Mouse (Mus musculus): Measurements from ENCODE around the gene Fam126a. TPM values are rescaled to one million over a fixed set of nuclear protein-coding genes. Genes with fewer than 3 reads are reported as not detected.

Fam126a gene
- polyA plus RNA-seq, 1 experiment from 2014 or later = 49.0 TPM

DNA sequence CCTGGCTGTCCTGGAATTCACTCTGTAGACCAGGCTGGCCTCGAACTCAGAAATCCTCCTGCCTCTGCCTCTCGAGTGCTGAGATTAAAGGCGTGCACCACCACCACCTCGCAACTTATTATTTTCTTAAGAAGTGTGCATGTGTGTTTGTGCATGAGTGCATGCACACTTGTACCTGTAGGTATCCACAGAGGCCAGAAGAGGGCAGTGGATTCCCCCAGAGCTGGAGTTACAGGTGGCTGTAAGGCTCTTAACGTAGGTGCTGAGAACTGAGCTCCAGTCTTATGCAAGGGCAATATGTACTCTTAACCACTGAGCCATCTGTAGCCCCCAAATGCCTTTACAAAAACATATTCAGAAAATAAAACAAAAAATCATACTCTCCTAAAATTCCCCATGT, 77.4 kb downstream of the Fam126a start:
- Histone ChIP-seq H3K9ac (replicated peaks; ENCODE audit: low read length) (no peak overlapping the region), H3K4me2 (ENCODE audit: low read length) (no peak overlapping the region), H3K4me1 (ENCODE audit: control insufficient read depth, insufficient read depth, low read length) (no peaks in the 10 kb centered on the region), H3K9me3 (ENCODE audit: control insufficient read depth, low read length) (no peaks in the 10 kb centered on the region), H3K4me3 (replicated peaks; ENCODE audit: low read depth, low read length) (no peak overlapping the region), H3K27ac (replicated peaks; ENCODE audit: low read depth, low read length) (no peak overlapping the region), H3K36me3 (ENCODE audit: control insufficient read depth, insufficient read depth, low read length) (no peaks in the 10 kb centered on the region), H3K27me3 (ENCODE audit: control insufficient read depth, insufficient read depth, low read length) (no peaks in the 10 kb centered on the region)
- WGBS = 95% methylated on average over 5 of the region's 5 CpGs
- DNase-seq (no peak), ATAC-seq (ENCODE audit: low FRiP score, low TSS enrichment) (no peak)

DNA sequence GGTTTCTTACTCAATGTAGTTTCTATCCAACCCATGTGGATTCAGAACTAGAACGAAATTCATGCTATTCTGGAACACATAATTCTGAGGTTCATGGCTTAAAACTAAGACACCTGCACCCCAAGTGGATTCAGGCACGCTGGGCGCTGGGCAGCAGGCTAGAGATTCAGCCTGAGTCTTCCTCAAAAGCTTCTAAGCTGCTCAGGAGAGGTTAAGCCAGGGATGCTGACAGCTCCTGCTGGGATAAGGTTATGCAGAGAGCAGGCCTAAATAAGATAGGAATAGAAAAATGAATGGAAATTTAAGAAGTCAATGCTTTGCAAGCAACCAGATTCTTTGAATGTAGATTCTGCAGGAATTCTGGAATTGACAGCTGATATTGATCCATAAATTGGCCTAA, 82.4 kb downstream of the Fam126a start:
- Histone ChIP-seq H3K9me3 (ENCODE audit: control insufficient read depth, low read length) (no peaks in the 10 kb centered on the region), H3K4me3 (replicated peaks; ENCODE audit: low read depth, low read length) (no peak overlapping the region), H3K27me3 (ENCODE audit: control insufficient read depth, insufficient read depth, low read length) (no peaks in the 10 kb centered on the region), H3K9ac (replicated peaks; ENCODE audit: low read length) (no peak overlapping the region), H3K27ac (replicated peaks; ENCODE audit: low read depth, low read length) (no peak overlapping the region), H3K4me2 (ENCODE audit: low read length) (no peak overlapping the region), H3K4me1 (ENCODE audit: control insufficient read depth, insufficient read depth, low read length) (no peaks in the 10 kb centered on the region), H3K36me3 (ENCODE audit: control insufficient read depth, insufficient read depth, low read length) (no peaks in the 10 kb centered on the region)
- ATAC-seq (ENCODE audit: low FRiP score, low TSS enrichment) (no peak), DNase-seq (no peak)
- 16% methylated on average over 3 of the region's 3 CpGs for WGBS

DNA sequence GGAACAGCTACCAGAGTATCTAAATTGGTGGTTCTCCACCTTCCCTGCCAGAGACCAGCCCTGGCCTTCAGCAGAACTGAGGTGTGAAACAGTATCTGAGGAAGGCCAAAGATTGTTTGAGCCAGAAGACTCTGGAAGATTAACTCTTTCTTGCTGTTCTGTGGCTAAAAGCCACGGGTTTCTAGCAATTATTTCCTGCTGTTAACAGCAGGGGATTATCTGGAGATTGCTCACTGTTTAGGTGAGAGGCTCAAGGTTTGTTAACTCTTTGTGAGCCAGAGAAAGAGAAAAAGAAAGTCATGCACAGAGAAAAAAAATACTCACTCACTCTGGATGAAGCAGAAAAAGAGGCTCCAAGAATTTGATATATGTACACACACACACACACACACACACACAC, 85.4 kb downstream of the Fam126a start:
- no peaks in the 10 kb centered on the region for H3K27me3 ChIP-seq (ENCODE audit: control insufficient read depth, insufficient read depth, low read length)
- DNase-seq (no peak), ATAC-seq (ENCODE audit: low FRiP score, low TSS enrichment) (no peak)

DNA sequence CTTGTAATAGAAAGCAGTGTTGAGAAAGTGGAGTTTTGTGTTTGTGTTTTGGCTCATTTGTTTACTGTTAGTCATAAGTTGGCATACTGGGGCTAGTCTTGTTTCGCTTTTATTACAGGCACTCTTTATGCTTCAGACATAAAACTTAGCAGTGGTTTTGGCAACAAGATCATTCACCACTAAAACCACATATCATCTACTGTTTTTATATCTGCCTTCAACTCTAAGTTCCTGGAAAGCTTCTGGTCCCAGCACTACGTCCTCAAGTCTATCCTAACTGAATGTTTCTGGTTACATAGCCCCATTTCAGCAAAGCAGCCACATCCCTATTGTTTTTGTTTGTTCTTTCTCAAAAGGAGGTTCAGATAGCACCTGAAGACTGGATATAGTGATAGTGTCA, 87.0 kb downstream of the Fam126a start:
- Histone ChIP-seq H3K27me3 (ENCODE audit: control insufficient read depth, insufficient read depth, low read length) (no peaks in the 10 kb centered on the region), H3K36me3 (ENCODE audit: control insufficient read depth, insufficient read depth, low read length) (no peaks in the 10 kb centered on the region), H3K4me3 (replicated peaks; ENCODE audit: low read depth, low read length) (no peak overlapping the region), H3K4me1 (ENCODE audit: control insufficient read depth, insufficient read depth, low read length) (no peaks in the 10 kb centered on the region), H3K27ac (replicated peaks; ENCODE audit: low read depth, low read length) (no peak overlapping the region), H3K9me3 (ENCODE audit: control insufficient read depth, low read length) (no peaks in the 10 kb centered on the region), H3K9ac (replicated peaks; ENCODE audit: low read length) (no peak overlapping the region), H3K4me2 (ENCODE audit: low read length) (no peak overlapping the region)
- no peak for ATAC-seq (ENCODE audit: low FRiP score, low TSS enrichment)
- WGBS = 89% methylated on average over 2 of the region's 2 CpGs
- DNase-seq = no peak

More for the DNA sequence above, 85.4 kb downstream of the Fam126a start:
- no peaks in the 10 kb centered on the region for H3K9me3 ChIP-seq (ENCODE audit: control insufficient read depth, low read length)
- no peak overlapping the region for H3K4me3 ChIP-seq (replicated peaks; ENCODE audit: low read depth, low read length)
- H3K4me2 ChIP-seq (ENCODE audit: low read length) = no peak overlapping the region
- H3K9ac ChIP-seq (replicated peaks; ENCODE audit: low read length) = no peak overlapping the region
- H3K27ac ChIP-seq (replicated peaks; ENCODE audit: low read depth, low read length) = no peak overlapping the region
- no peaks in the 10 kb centered on the region for H3K4me1 ChIP-seq (ENCODE audit: control insufficient read depth, insufficient read depth, low read length)
- WGBS = 4% methylated on average over 1 of the region's 1 CpGs
- H3K36me3 ChIP-seq (ENCODE audit: control insufficient read depth, insufficient read depth, low read length) = no peaks in the 10 kb centered on the region

DNA sequence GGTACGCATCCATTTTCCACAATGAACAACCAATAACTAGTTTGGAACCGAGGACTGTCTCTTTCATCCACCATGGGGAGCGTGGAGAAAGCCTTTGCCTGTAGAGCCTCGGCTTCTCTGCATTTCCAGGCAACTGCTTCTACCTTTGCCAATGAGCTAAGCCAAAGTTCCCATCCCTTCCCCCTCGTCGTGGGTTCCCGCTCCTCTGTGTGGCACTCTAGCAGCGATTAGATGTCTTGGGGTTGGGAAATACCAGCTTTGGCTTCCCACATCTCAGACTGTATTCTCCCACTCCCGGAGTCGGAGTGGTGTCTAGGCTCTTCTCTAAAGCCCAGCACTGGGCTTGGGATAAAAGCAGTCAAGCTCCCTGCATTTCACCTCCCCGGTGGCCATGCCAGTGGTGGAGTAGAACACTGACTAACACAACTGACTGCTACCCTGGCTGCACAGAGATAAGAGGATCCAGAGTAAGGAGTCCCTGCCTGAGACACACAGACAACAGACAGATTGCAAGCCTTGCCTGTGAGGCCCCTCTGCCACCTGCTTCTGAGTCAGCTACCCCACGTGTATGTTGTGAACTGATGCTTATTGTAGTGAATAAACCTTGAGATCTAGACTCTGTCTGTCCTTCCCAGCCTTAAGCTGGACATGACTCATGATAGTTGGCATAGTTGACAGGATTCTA, 106.9 kb downstream of the Fam126a start:
- Histone ChIP-seq H3K27ac (replicated peaks; ENCODE audit: low read depth, low read length) (no peak overlapping the region), H3K4me2 (ENCODE audit: low read length) (no peak overlapping the region), H3K36me3 (ENCODE audit: control insufficient read depth, insufficient read depth, low read length) (no peaks in the 10 kb centered on the region), H3K9ac (replicated peaks; ENCODE audit: low read length) (no peak overlapping the region), H3K4me3 (replicated peaks; ENCODE audit: low read depth, low read length) (no peak overlapping the region), H3K27me3 (ENCODE audit: control insufficient read depth, insufficient read depth, low read length) (no peaks in the 10 kb centered on the region), H3K4me1 (ENCODE audit: control insufficient read depth, insufficient read depth, low read length) (0 out of 2 replicates have a peak, but pooled peaks cover 5% of the 10 kb centered on the region), H3K9me3 (ENCODE audit: control insufficient read depth, low read length) (no peaks in the 10 kb centered on the region)
- no peak for ATAC-seq (ENCODE audit: low FRiP score, low TSS enrichment)
- no peak for DNase-seq
- 80% methylated on average over 12 of the region's 12 CpGs for WGBS

DNA sequence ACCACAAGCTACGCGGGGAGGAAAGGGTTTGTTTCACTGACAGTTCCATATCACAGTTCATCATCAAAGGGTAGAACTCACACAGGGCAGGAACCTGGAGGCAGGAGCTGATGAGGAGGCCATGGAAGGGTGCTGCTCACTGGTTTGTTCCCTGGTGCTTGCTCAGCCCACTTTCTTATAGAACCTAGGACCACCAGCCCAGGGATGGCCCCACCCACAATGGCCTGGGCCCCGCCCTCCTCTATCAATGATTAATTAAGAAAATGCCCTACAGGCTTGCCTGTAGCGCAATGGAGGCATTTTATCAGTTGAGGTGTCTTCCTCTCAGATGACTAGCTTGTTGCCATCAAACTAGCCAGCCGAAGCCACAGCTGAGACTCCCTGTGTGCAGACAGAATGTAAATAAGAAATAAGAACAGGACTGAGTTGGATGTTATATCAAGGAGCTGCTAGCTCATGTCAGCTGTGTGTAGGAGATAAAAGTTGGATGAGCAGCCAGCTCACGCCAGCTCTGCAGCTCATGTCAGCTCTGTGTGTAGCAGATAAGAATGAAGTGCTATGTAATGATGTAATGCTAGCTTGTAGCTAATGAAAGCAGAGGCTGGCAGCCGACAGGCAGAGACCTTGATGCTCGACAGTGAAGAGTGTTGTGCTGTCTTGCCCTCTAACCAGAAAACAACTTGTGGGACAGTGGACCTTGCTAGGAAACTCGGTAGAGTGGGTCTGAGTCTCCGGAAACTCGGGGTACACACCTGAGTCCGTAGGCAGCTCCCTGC, 107.8 kb downstream of the Fam126a start:
- Histone ChIP-seq H3K36me3 (ENCODE audit: control insufficient read depth, insufficient read depth, low read length) (no peaks in the 10 kb centered on the region), H3K27me3 (ENCODE audit: control insufficient read depth, insufficient read depth, low read length) (no peaks in the 10 kb centered on the region), H3K4me1 (ENCODE audit: control insufficient read depth, insufficient read depth, low read length) (0 out of 2 replicates have a peak, but pooled peaks cover 5% of the 10 kb centered on the region), H3K9me3 (ENCODE audit: control insufficient read depth, low read length) (no peaks in the 10 kb centered on the region), H3K4me3 (replicated peaks; ENCODE audit: low read depth, low read length) (no peak overlapping the region), H3K27ac (replicated peaks; ENCODE audit: low read depth, low read length) (no peak overlapping the region), H3K4me2 (ENCODE audit: low read length) (no peak overlapping the region), H3K9ac (replicated peaks; ENCODE audit: low read length) (no peak overlapping the region)
- DNase-seq (peak; percentile 30), ATAC-seq (ENCODE audit: low FRiP score, low TSS enrichment) (peak; percentile 55; the same call in 1 of the 2 replicates)
- 78% methylated on average over 12 of the region's 12 CpGs for WGBS

DNA sequence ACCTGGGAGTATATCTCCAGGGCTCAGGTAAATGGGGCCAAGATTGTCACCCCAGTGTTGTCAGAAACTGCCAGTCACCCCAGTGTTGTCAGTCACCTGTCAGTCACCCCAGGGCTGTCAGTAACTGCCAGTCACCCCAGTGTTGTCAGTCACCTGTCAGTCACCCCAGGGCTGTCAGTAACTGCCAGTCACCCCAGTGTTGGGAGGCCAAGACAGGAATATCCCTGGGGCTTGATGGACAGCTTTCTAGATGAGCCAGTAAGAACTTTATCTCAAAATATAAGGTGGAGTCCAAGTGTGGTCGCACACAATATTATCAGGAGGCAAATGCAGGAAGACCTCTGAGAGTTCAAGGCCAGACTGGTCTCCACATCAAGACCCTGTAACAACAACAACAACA, 109.2 kb downstream of the Fam126a start:
- Histone ChIP-seq H3K27me3 (ENCODE audit: control insufficient read depth, insufficient read depth, low read length) (no peaks in the 10 kb centered on the region), H3K36me3 (ENCODE audit: control insufficient read depth, insufficient read depth, low read length) (no peaks in the 10 kb centered on the region), H3K4me3 (replicated peaks; ENCODE audit: low read depth, low read length) (no peak overlapping the region), H3K9ac (replicated peaks; ENCODE audit: low read length) (no peak overlapping the region), H3K27ac (replicated peaks; ENCODE audit: low read depth, low read length) (no peak overlapping the region), H3K4me2 (ENCODE audit: low read length) (no peak overlapping the region), H3K9me3 (ENCODE audit: control insufficient read depth, low read length) (no peaks in the 10 kb centered on the region), H3K4me1 (ENCODE audit: control insufficient read depth, insufficient read depth, low read length) (0 out of 2 replicates have a peak, but pooled peaks cover 5% of the 10 kb centered on the region)
- no peak for DNase-seq
- ATAC-seq (ENCODE audit: low FRiP score, low TSS enrichment) = no peak
- 95% methylated on average over 1 of the region's 1 CpGs for WGBS

DNA sequence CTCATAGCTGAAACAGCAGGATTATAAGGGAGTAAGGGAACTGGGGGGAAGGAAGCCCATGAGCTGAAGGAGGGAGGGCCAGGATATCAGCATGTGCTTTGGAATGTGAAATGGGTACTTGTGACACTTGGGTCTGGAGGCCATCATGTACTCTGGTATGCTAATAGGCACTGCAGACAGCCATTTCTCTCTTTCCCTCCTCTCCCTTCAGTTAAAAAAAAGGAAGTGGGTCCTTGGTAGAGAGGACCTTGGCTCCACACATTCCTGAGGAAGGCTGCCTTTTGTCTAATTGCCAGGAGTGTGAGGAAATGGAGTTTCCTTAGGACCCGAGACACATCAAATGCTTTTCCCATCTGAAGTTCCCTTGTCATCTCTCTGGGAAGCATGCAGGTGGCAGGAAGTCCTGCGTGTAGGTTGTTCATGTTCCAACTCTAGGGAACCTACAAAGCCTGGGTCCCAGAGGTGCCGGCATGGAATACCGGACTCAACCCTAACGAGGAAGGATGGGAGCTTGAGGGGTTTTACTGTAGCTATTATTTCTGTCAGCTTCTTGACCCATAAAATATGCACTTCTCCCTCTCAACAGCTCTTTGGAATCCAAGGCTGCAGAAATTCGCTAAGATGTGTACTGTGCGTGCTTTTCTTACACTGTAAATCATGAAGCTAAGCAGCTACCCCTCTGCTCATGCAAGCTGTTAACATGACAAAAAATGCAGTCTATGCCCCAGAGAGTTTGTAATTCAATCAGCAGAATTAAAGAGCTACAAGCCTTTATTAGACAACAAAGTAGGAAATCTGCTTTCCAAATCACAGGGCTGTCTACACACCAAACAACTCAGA, 110.4 kb downstream of the Fam126a start:
- no peak for ATAC-seq (ENCODE audit: low FRiP score, low TSS enrichment)
- peak; percentile 25 for DNase-seq

More for the DNA sequence above, 110.4 kb downstream of the Fam126a start:
- Histone ChIP-seq H3K4me2 (ENCODE audit: low read length) (no peak overlapping the region), H3K36me3 (ENCODE audit: control insufficient read depth, insufficient read depth, low read length) (no peaks in the 10 kb centered on the region), H3K4me1 (ENCODE audit: control insufficient read depth, insufficient read depth, low read length) (0 out of 2 replicates have a peak, but pooled peaks cover 5% of the 10 kb centered on the region), H3K4me3 (replicated peaks; ENCODE audit: low read depth, low read length) (no peak overlapping the region), H3K27ac (replicated peaks; ENCODE audit: low read depth, low read length) (no peak overlapping the region), H3K27me3 (ENCODE audit: control insufficient read depth, insufficient read depth, low read length) (no peaks in the 10 kb centered on the region), H3K9ac (replicated peaks; ENCODE audit: low read length) (no peak overlapping the region), H3K9me3 (ENCODE audit: control insufficient read depth, low read length) (no peaks in the 10 kb centered on the region)
- 61% methylated on average over 7 of the region's 7 CpGs for WGBS
